Mouse (Mus musculus): ENCODE results near the gene Rasgrp3.

- TF ChIP-seq CTCF (IDR thresholded peaks at IDR 0.05; ENCODE audit: low read depth, low read length): no peak
- no peak for TF ChIP-seq POLR2A (IDR thresholded peaks at IDR 0.05; ENCODE audit: borderline replicate concordance, low read depth, low read length)
Observed at GRCm38 (mm10) chr17:75448257-75448656, 12.6 kb downstream of the Rasgrp3 start.
